Mouse (Mus musculus) layer of hippocampus, postnatal 25 days (tissue): ENCODE measurements around the gene Rpf1. TPM values are rescaled to one million over a fixed set of nuclear protein-coding genes. Genes with fewer than 3 reads are reported as not detected.

ENCODE experiments used
- DNase-seq, 2 experiments: peaks; one replicate each; pipeline ENCODE4 v3.0.0; 2022; ENCODE audit warnings: mixed read lengths in 2 of 2, low spot score in 1 of 2; ENCODE audit errors: extremely low spot score in 1 of 2
- total RNA-seq, 2 experiments: library from RNA; stranded (reverse); gene quantifications; 2 replicates each; pipeline ENCODE4 v1.2.3; 2021

Rpf1 gene
- total RNA-seq, 2 experiments from 2014 or later = 14.6 to 17.5 TPM

- no peak for DNase-seq
These were observed 20.4 kb downstream of the Rpf1 start for GRCm38 (mm10) chr3:146500810-146501201.

- DNase-seq = peak in 1 of 2 experiments; percentile 21
These were observed 21.0 kb downstream of the Rpf1 start for GRCm38 (mm10) chr3:146500003-146500809.

GRCm38 (mm10) chr3:146499431-146500002 lies 21.7 kb downstream of the Rpf1 start, which contains the start of the genes Spata1 and Gng5:
Gene Spata1, minus strand, starts transcription at chr3:146499753.
Gene Gng5, plus strand, starts transcription at chr3:146499807.
- peak; percentile 52 for DNase-seq

- no peak for DNase-seq
These were observed 22.2 kb downstream of the Rpf1 start for GRCm38 (mm10) chr3:146498989-146499388.

- no peak for DNase-seq
These were observed 26.3 kb downstream of the Rpf1 start for GRCm38 (mm10) chr3:146494941-146495340.

- DNase-seq = no peak
These were observed 34.8 kb downstream of the Rpf1 start for GRCm38 (mm10) chr3:146486464-146486863.

GRCm38 (mm10) chr3:146482044-146482443 lies 39.2 kb downstream of the Rpf1 start:
- no peak for DNase-seq

GRCm38 (mm10) chr3:146474428-146474827 lies 46.8 kb downstream of the Rpf1 start:
- DNase-seq = no peak

- no peak for DNase-seq
These were observed 47.5 kb downstream of the Rpf1 start for GRCm38 (mm10) chr3:146473741-146474140.

GRCm38 (mm10) chr3:146472657-146473056 lies 48.6 kb downstream of the Rpf1 start:
- DNase-seq = no peak

- DNase-seq = no peak
These were observed 52.0 kb downstream of the Rpf1 start for GRCm38 (mm10) chr3:146469226-146469625.

GRCm38 (mm10) chr3:146462939-146463338 lies 58.3 kb downstream of the Rpf1 start:
- no peak for DNase-seq

Other genes with a start within 250 kb of the Rpf1 start
- gene Ssx2ip, start 116.8 kb downstream of the Rpf1 start, total RNA-seq = 100 to 1,000 TPM; 109 to 127 TPM
- gene Ctbs, start 71.6 kb downstream of the Rpf1 start, total RNA-seq = 1 to 10 TPM; 6.5 to 6.9 TPM
- 1 to 10 TPM; 2.3 to 4.0 TPM for gene Spata1, start 21.7 kb downstream of the Rpf1 start, total RNA-seq
- gene Gng5, start 21.6 kb downstream of the Rpf1 start, total RNA-seq = 10 to 100 TPM; 45.0 to 46.0 TPM
- not detected for gene Uox, start 49.0 kb upstream of the Rpf1 start, total RNA-seq
- not detected for gene Dnase2b, start 94.2 kb upstream of the Rpf1 start, total RNA-seq
- not detected for gene 4930503B20Rik, start 129.9 kb upstream of the Rpf1 start, total RNA-seq
- not detected for gene Samd13, start 164.2 kb upstream of the Rpf1 start, total RNA-seq